Mouse (Mus musculus): ENCODE results near the gene P4ha2. TPM values are rescaled to one million over a fixed set of nuclear protein-coding genes. Genes with fewer than 3 reads are reported as not detected.

Gene P4ha2
- 0.14 and 0.29 TPM in 2 replicates for polyA plus RNA-seq (2012; ENCODE audit: low replicate concordance)

DNA sequence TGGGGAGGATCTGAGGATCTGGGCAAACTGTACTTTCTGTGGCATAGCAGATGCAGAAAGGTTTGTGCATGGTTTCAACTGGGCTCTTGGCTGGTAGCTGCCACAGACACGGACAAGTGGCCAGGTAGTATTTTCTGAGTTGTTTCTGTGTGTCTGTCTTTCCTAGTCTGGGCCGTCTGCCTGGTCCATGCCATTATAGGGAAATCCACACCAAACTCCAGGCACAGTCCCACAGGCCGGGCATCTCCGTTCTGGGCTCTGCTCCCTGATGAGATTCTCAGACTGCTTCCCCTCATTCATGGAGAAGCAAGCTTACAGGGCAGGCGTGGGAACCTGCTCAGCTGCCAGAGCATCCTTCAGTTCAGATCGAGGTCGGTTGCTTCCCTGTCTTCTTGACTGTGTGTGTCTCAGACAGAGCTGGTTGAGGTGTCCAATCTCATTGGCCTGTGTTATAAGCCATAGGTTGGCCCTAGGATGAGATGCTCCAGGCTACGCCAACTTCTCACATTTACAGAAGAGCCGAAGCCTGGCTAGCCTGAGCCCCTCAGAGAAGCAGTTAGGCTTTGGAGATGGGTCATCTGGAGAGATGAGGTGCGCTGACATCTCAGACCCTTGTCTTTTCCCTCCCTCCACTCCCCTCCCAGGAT lies at the start of gene P4ha2:
Gene P4ha2 (plus strand): TSS at position 51 of the 647 bp plus-strand sequence.

DNA sequence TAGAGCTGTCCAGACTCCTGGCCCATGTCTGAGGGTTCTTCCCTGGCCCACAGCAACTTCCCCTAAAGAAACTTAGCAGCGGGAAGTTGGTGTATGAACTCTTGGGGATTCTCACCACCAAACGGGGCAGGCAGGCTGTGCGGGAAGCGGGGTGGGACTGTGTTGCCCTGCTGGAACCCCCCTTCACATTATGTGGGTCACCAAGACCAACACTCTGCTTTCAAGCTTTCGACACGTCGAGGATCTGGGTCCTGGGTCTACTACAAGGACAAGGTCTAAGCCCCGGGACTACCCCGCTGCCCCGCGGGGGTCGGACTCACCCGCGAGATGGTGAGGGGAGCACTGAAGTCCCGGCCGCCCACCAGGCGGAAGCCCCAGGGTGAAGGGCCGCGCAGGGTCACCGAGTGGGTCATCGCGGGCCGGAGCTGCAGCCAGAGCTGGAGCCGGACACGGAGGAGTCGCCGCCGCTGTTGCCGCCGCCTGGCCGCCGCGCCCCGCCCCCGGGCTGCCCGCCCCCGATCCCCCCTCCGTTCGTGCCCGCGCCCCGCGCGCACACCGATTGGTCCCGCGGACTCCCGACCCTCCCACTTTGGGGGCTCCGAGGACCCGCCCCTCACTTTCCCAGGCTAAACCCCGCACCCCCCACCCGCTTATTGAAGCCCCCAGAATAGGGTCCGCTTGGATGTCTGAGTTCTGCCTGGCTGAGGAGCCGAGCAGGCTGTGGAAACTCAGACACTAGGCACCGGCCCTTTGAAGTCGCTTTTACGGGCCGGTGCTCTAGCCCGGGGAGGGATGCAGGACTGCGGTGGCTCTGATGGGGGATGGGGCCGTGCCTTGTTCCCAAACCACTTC lies 31.1 kb upstream of the P4ha2 start, which contains the start of gene Pdlim4:
Gene Pdlim4 (minus strand): TSS at position 495 of the 852 bp plus-strand sequence.

Other genes starting within 250 kb of the P4ha2 start
- gene Gm12216, start 240.8 kb upstream of the P4ha2 start, polyA plus RNA-seq (2012; ENCODE audit: low replicate concordance) = 5.2 and 10.3 TPM in 2 replicates
- gene Slc22a5, start 208.4 kb upstream of the P4ha2 start, polyA plus RNA-seq (2012; ENCODE audit: low replicate concordance) = 6.6 and 13.3 TPM in 2 replicates
- gene Slc22a21, start 119.8 kb upstream of the P4ha2 start, polyA plus RNA-seq (2012; ENCODE audit: low replicate concordance) = 1.7 TPM in 2 replicates
- 2.5 and 6.1 TPM in 2 replicates for gene Slc22a4, start 72.0 kb upstream of the P4ha2 start, polyA plus RNA-seq (2012; ENCODE audit: low replicate concordance)
- 17.4 and 24.0 TPM in 2 replicates for gene Pdlim4, start 31.1 kb upstream of the P4ha2 start, polyA plus RNA-seq (2012; ENCODE audit: low replicate concordance)
- gene Csf2, start 149.6 kb downstream of the P4ha2 start, polyA plus RNA-seq (2012; ENCODE audit: low replicate concordance) = not detected in 2 replicates
- not detected in 2 replicates for gene Il3, start 167.2 kb downstream of the P4ha2 start, polyA plus RNA-seq (2012; ENCODE audit: low replicate concordance)
- 1.8 TPM in 1 of 2 replicates, not detected in the other for gene Acsl6, start 203.7 kb downstream of the P4ha2 start, polyA plus RNA-seq (2012; ENCODE audit: low replicate concordance)

All from hematopoietic multipotent progenitor cell, adult 10-12 weeks (in vitro differentiated cells).